Mouse (Mus musculus) sigmoid colon, adult 10 weeks (tissue): Measurements from ENCODE around the gene Nr1h5. TPM values are rescaled to one million over a fixed set of nuclear protein-coding genes. Genes with fewer than 3 reads are reported as not detected.

Experiments
- polyA plus RNA-seq: library from polyadenylated mRNA; stranded (reverse); fragments of 350-450 nt; fragmentation: Illumina TruSeq; extraction: RNeasy Lipid Tissue Mini Kit (QIAGEN cat#74804); gene quantifications from one replicate; pipeline ENCODE4 v1.2.3, GENCODE M21; 2014; ENCODE audit warnings: low read depth, low replicate concordance

The Nr1h5 gene
- polyA plus RNA-seq: 1.0 TPM

GRCm38 (mm10) chr3:102964033-102964432, at the start of gene Nr1h5:
Nr1h5 (minus strand) TSS chr3:102964133.

DNA sequence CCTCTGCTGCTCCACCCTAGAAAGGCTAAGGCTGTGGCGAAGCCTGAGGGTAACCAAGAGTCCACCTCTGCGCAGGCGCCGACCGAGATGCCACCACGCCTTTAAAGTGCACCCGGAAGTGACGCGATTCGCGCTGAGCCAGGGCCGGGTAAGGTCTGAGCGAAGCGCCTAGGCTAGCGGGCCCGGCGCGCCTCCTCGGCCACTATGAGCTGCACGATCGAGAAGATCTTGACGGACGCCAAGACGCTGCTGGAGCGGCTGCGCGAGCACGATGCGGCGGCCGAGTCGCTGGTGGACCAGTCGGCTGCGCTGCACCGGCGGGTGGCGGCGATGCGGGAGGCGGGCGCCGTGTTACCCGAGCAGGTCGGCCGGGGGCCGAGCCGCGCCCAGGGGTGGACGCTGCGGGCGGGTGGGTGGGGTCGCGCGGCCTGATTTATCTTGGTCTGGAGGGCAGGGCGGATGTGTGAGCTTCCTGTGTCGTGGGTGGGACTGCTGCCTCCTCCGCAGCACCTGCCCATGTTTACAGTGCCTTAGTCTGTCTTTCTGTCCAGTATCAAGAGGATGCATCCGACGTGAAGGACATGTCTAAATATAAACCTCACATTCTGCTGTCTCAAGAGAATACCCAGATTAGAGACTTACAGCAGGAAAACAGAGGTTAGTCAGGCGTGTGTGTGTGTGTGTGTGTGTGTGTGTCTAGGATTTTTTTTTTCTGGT, 31.8 kb upstream of the Nr1h5 start, which contains the start of gene Sike1:
Sike1 (plus strand) TSS at position 104 of the 717 bp plus-strand sequence.

GRCm38 (mm10) chr3:102935451-102936354, 28.2 kb downstream of the Nr1h5 start, which contains the start of gene Sycp1:
Sycp1 (minus strand) TSS chr3:102936100.

Other genes with a start within 250 kb of the Nr1h5 start
- 55.7 TPM for gene Tspan2, start 229.6 kb downstream of the Nr1h5 start, polyA plus RNA-seq
- not detected for gene Tshb, start 181.4 kb downstream of the Nr1h5 start, polyA plus RNA-seq
- gene Sycp1, start 28.0 kb downstream of the Nr1h5 start, polyA plus RNA-seq: 2.9 TPM
- 164 TPM for gene Sike1, start 31.6 kb upstream of the Nr1h5 start, polyA plus RNA-seq
- gene Csde1, start 56.3 kb upstream of the Nr1h5 start, polyA plus RNA-seq: 692 TPM
- 63.0 TPM for gene Nras, start 94.2 kb upstream of the Nr1h5 start, polyA plus RNA-seq
- gene Ampd1, start 109.9 kb upstream of the Nr1h5 start, polyA plus RNA-seq: not detected
- gene Dennd2c, start 138.5 kb upstream of the Nr1h5 start, polyA plus RNA-seq: 3.6 TPM
- gene Bcas2, start 207.5 kb upstream of the Nr1h5 start, polyA plus RNA-seq: 119 TPM